Mouse (Mus musculus): ENCODE measurements around the gene Tlr2. TPM values are rescaled to one million over a fixed set of nuclear protein-coding genes. Genes with fewer than 3 reads are reported as not detected.
A peak's percentile ranks its signal among the peaks of the same experiment; 100 is the strongest.
"Not testable (repeated sequence)": the region's sequence is repeated elsewhere in the genome, so short reads cannot be mapped to it uniquely, and the experiment has no call there.

Tlr2 gene
- 0.68 and 0.84 TPM in 2 replicates for polyA plus RNA-seq (2015; fragmentation: Nextera tagmentation; extraction: Ambion mirVana)

GRCm38 (mm10) chr3:83841095-83841850 lies at the start of gene Tlr2:
Gene Tlr2, minus strand, starts transcription at chr3:83841767.
- under 1% methylated on average over 35 of the region's 35 CpGs for whole genome bisulfite sequencing
- H3K27ac ChIP-seq: no peak within 1 kb of the TSS
- H3K9ac ChIP-seq: peak within 1 kb of the TSS; percentile 40
- peaks cover 13% of the 10 kb centered on the region for H3K4me1 ChIP-seq
- no peaks in the 10 kb centered on the region for H3K36me3 ChIP-seq (replicated peaks)
- peak; percentile 86 for ATAC-seq (replicated peaks)
- H3K27me3 ChIP-seq (replicated peaks): 0 out of 2 replicates have a peak, but pooled peaks cover 2% of the 10 kb centered on the region
- H3K4me2 ChIP-seq: peak within 1 kb of the TSS; percentile 78
- no peaks in the 10 kb centered on the region for H3K9me3 ChIP-seq
- peak within 1 kb of the TSS; percentile 46 for H3K4me3 ChIP-seq

GRCm38 (mm10) chr3:83885163-83885562 lies 43.6 kb upstream of the Tlr2 start:
- no peaks in the 10 kb centered on the region for H3K9me3 ChIP-seq
- H3K4me1 ChIP-seq: no peaks in the 10 kb centered on the region
- H3K4me2 ChIP-seq: no peak overlapping the region
- no peaks in the 10 kb centered on the region for H3K27me3 ChIP-seq (replicated peaks)
- 68% methylated on average over 2 of the region's 2 CpGs for WGBS
- H3K36me3 ChIP-seq (replicated peaks): no peaks in the 10 kb centered on the region
- H3K9ac ChIP-seq: no peak overlapping the region
- H3K27ac ChIP-seq: no peak overlapping the region
- H3K4me3 ChIP-seq: no peak overlapping the region
- ATAC-seq (replicated peaks): no peak

GRCm38 (mm10) chr3:83879261-83880050 lies 37.9 kb upstream of the Tlr2 start:
- not testable (repeated sequence) for H3K36me3 ChIP-seq (replicated peaks); H3K4me1 ChIP-seq; H3K9ac ChIP-seq; ATAC-seq (replicated peaks); H3K4me3 ChIP-seq; H3K9me3 ChIP-seq; H3K27me3 ChIP-seq (replicated peaks); H3K27ac ChIP-seq; H3K4me2 ChIP-seq
- WGBS: 85% methylated on average over 5 of the region's 5 CpGs

GRCm38 (mm10) chr3:83878801-83879200 lies 37.2 kb upstream of the Tlr2 start:
- Histone ChIP-seq H3K27ac (no peak overlapping the region), H3K4me2 (no peak overlapping the region), H3K9ac (no peak overlapping the region), H3K9me3 (no peaks in the 10 kb centered on the region), H3K36me3 (replicated peaks) (no peaks in the 10 kb centered on the region), H3K27me3 (replicated peaks) (no peaks in the 10 kb centered on the region), H3K4me3 (no peak overlapping the region), H3K4me1 (no peaks in the 10 kb centered on the region)
- WGBS: 94% methylated on average over 4 of the region's 4 CpGs
- no peak for ATAC-seq (replicated peaks)

GRCm38 (mm10) chr3:83876299-83876698 lies 34.7 kb upstream of the Tlr2 start:
- H3K9ac ChIP-seq: no peak overlapping the region
- no peak overlapping the region for H3K4me2 ChIP-seq
- no peaks in the 10 kb centered on the region for H3K27me3 ChIP-seq (replicated peaks)
- no peak overlapping the region for H3K4me3 ChIP-seq
- H3K4me1 ChIP-seq: no peaks in the 10 kb centered on the region
- no peaks in the 10 kb centered on the region for H3K36me3 ChIP-seq (replicated peaks)
- no peaks in the 10 kb centered on the region for H3K9me3 ChIP-seq
- no peak overlapping the region for H3K27ac ChIP-seq
- ATAC-seq (replicated peaks): no peak
- WGBS: 70% methylated on average over 4 of the region's 4 CpGs

- not testable (repeated sequence) for H3K27ac ChIP-seq; H3K9ac ChIP-seq; H3K4me1 ChIP-seq; H3K9me3 ChIP-seq; ATAC-seq (replicated peaks); H3K4me2 ChIP-seq; H3K4me3 ChIP-seq; H3K27me3 ChIP-seq (replicated peaks); H3K36me3 ChIP-seq (replicated peaks)
- WGBS: 90% methylated on average over 2 of the region's 2 CpGs
Observed at GRCm38 (mm10) chr3:83875078-83875477, 33.5 kb upstream of the Tlr2 start.

- 85% methylated on average over 2 of the region's 2 CpGs for WGBS
Observed at GRCm38 (mm10) chr3:83872853-83873252, 31.3 kb upstream of the Tlr2 start.

GRCm38 (mm10) chr3:83871962-83872361 lies 30.4 kb upstream of the Tlr2 start:
- H3K9me3 ChIP-seq; H3K4me1 ChIP-seq; H3K27ac ChIP-seq; H3K27me3 ChIP-seq (replicated peaks); H3K4me3 ChIP-seq; H3K36me3 ChIP-seq (replicated peaks); ATAC-seq (replicated peaks); H3K4me2 ChIP-seq; H3K9ac ChIP-seq: not testable (repeated sequence)
- 95% methylated on average over 4 of the region's 4 CpGs for WGBS

More at GRCm38 (mm10) chr3:83872853-83873252, 31.3 kb upstream of the Tlr2 start:
- H3K4me1 ChIP-seq; H3K27ac ChIP-seq; H3K9me3 ChIP-seq; H3K4me3 ChIP-seq; H3K36me3 ChIP-seq (replicated peaks); H3K9ac ChIP-seq; H3K4me2 ChIP-seq; H3K27me3 ChIP-seq (replicated peaks); ATAC-seq (replicated peaks): not testable (repeated sequence)

- H3K4me3 ChIP-seq; ATAC-seq (replicated peaks); H3K4me2 ChIP-seq: not testable (repeated sequence)
Observed at GRCm38 (mm10) chr3:83871559-83871958, 30.0 kb upstream of the Tlr2 start.

GRCm38 (mm10) chr3:83869776-83870175 lies 28.2 kb upstream of the Tlr2 start:
- 93% methylated on average over 2 of the region's 2 CpGs for WGBS

More at GRCm38 (mm10) chr3:83871559-83871958, 30.0 kb upstream of the Tlr2 start:
- H3K27ac ChIP-seq; H3K9ac ChIP-seq; H3K27me3 ChIP-seq (replicated peaks); H3K9me3 ChIP-seq; H3K36me3 ChIP-seq (replicated peaks); H3K4me1 ChIP-seq: not testable (repeated sequence)
- WGBS: 91% methylated on average over 7 of the region's 7 CpGs

GRCm38 (mm10) chr3:83867026-83867425 lies 25.5 kb upstream of the Tlr2 start:
- H3K4me3 ChIP-seq; H3K27me3 ChIP-seq (replicated peaks); H3K9me3 ChIP-seq; H3K9ac ChIP-seq; ATAC-seq (replicated peaks); H3K4me1 ChIP-seq; H3K36me3 ChIP-seq (replicated peaks); H3K4me2 ChIP-seq; H3K27ac ChIP-seq: not testable (repeated sequence)

More at GRCm38 (mm10) chr3:83869776-83870175, 28.2 kb upstream of the Tlr2 start:
- no peak for ATAC-seq (replicated peaks)
- Histone ChIP-seq H3K27me3 (replicated peaks) (no peaks in the 10 kb centered on the region), H3K4me2 (no peak overlapping the region), H3K9ac (no peak overlapping the region), H3K4me1 (no peaks in the 10 kb centered on the region), H3K27ac (no peak overlapping the region), H3K4me3 (no peak overlapping the region), H3K9me3 (no peaks in the 10 kb centered on the region), H3K36me3 (replicated peaks) (no peaks in the 10 kb centered on the region)

- no peaks in the 10 kb centered on the region for H3K9me3 ChIP-seq
- 93% methylated on average over 2 of the region's 2 CpGs for WGBS
- no peaks in the 10 kb centered on the region for H3K4me1 ChIP-seq
- H3K4me2 ChIP-seq: no peak overlapping the region
- no peak for ATAC-seq (replicated peaks)
- H3K27me3 ChIP-seq (replicated peaks): no peaks in the 10 kb centered on the region
- no peak overlapping the region for H3K27ac ChIP-seq
- no peaks in the 10 kb centered on the region for H3K36me3 ChIP-seq (replicated peaks)
- no peak overlapping the region for H3K9ac ChIP-seq
- no peak overlapping the region for H3K4me3 ChIP-seq
Observed at GRCm38 (mm10) chr3:83865216-83865615, 23.6 kb upstream of the Tlr2 start.

Data from midbrain, embryonic 15.5 days (tissue).